Comparison of ENCODE assay signal across 8 mouse cellular contexts in the genomic region with DNA sequence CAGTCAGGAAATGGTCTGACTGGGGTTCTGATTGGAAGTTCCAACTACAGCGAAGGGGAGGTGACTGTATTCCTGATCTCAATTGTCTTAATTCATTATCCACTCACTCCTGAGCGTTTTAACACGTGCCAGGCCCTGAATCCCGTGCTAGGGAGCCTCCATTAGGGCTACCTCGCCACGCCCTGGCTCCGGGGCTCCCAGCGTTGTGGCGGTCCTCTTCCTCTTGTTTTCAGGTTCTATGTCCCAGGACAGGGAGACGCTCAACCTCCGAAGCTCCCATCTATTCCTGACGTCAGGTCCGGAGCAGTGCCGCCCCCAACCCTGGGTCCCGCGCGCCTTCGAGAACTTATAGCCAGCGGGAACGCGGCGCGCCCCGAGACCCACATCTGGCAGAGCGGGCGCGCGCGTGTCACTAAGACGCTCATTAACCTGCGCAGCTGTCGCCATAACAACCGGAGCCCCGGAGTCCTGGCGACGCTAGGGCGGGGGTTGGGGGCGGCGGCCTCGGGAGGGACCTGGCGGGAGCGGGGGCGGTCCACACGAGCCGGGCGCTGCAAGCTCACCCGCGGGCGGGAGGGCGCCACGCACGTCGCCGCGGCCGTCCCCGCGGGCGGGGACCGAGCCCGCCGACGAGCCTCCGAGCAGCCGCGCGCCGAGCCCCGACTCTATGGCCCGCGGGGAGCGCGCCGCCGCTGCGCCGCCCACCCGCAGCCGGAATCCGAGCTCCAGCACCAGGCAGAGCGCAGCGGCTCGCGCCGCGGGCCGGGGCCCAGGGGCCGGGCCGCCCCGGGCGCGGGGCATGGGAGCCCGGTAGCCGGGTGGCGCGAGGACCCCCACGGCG. TPM values are rescaled to one million over a fixed set of nuclear protein-coding genes. Genes with fewer than 3 reads are reported as not detected.
DNase-seq lines count a peak whose midpoint lies in the region; ATAC-seq and TF ChIP-seq lines count a peak whose summit lies in the region.

A gene (plus strand): TSS at position 390 of the 841 bp plus-strand sequence.

- no peak for TF ChIP-seq CTCF in testis, adult 2 months (IDR thresholded peaks at IDR 0.05; ENCODE audit: control insufficient read depth, insufficient read depth, insufficient replicate concordance, low read depth, low read length)

- H3K9ac ChIP-seq in intestine, embryonic 15.5 days, result peak within 1 kb of the TSS; percentile 70
- H3K9ac ChIP-seq in limb, embryonic 13.5 days, result peak within 1 kb of the TSS; percentile 75
- H3K9ac ChIP-seq in midbrain, embryonic 15.5 days, result peak within 1 kb of the TSS; percentile 78

- peaks cover 59% of the 10 kb centered on the region for H3K27me3 ChIP-seq in erythroblast, embryonic 14.5 days (ENCODE audit: control insufficient read depth)
- peaks cover 13% of the 10 kb centered on the region for H3K27me3 ChIP-seq in intestine, embryonic 15.5 days (replicated peaks)
- H3K27me3 ChIP-seq in limb, embryonic 13.5 days, result peaks cover 45% of the 10 kb centered on the region
- peaks cover 6% of the 10 kb centered on the region for H3K27me3 ChIP-seq in midbrain, embryonic 15.5 days (replicated peaks)
- no peaks in the 10 kb centered on the region for H3K27me3 ChIP-seq in testis, adult 2 months (ENCODE audit: control insufficient read depth, insufficient read depth, low read length)

- no peak for TF ChIP-seq POLR2A in testis, adult 2 months (IDR thresholded peaks at IDR 0.05; ENCODE audit: control insufficient read depth, low read depth, low read length)

- H3K4me1 ChIP-seq in erythroblast, embryonic 14.5 days (ENCODE audit: control insufficient read depth), result no peaks in the 10 kb centered on the region
- H3K4me1 ChIP-seq in intestine, embryonic 15.5 days (replicated peaks), result peaks cover 9% of the 10 kb centered on the region
- peaks cover 14% of the 10 kb centered on the region for H3K4me1 ChIP-seq in limb, embryonic 13.5 days
- H3K4me1 ChIP-seq in midbrain, embryonic 15.5 days, result peaks cover 24% of the 10 kb centered on the region
- peaks cover 9% of the 10 kb centered on the region for H3K4me1 ChIP-seq in testis, adult 2 months (ENCODE audit: control insufficient read depth, insufficient read depth, low read length)

- no peak for ATAC-seq in erythroblast, adult 5-6 weeks (replicated peaks; ENCODE audit: low FRiP score, poor library complexity, severe bottlenecking)
- ATAC-seq in common myeloid progenitor, adult 5-6 weeks (replicated peaks; ENCODE audit: low read depth, poor library complexity, severe bottlenecking), result peak; percentile 30; the same call in 1 of the 2 replicates
- ATAC-seq in intestine, embryonic 15.5 days, result peak; percentile 70
- peak; percentile 70; the same call in 1 of the 2 replicates for ATAC-seq in limb, embryonic 13.5 days (ENCODE audit: low FRiP score, low read depth)
- peak; percentile 79 for ATAC-seq in midbrain, embryonic 15.5 days (replicated peaks)

- under 1% methylated on average over 91 of the region's 98 CpGs for WGBS in intestine, embryonic 15.5 days
- WGBS in limb, embryonic 13.5 days, result under 1% methylated on average over 58 of the region's 98 CpGs
- WGBS in midbrain, embryonic 15.5 days, result under 1% methylated on average over 94 of the region's 98 CpGs

- H3K9me3 ChIP-seq in erythroblast, embryonic 14.5 days (ENCODE audit: control insufficient read depth, low read length), result peaks cover 8% of the 10 kb centered on the region
- H3K9me3 ChIP-seq in intestine, embryonic 15.5 days, result no peaks in the 10 kb centered on the region
- peaks cover 11% of the 10 kb centered on the region for H3K9me3 ChIP-seq in limb, embryonic 13.5 days
- H3K9me3 ChIP-seq in midbrain, embryonic 15.5 days, result no peaks in the 10 kb centered on the region

- peak within 1 kb of the TSS; percentile 61; the same call in 1 of the 2 replicates for H3K27ac ChIP-seq in intestine, embryonic 15.5 days
- peak within 1 kb of the TSS; percentile 40; the same call in 1 of the 2 replicates for H3K27ac ChIP-seq in limb, embryonic 13.5 days
- H3K27ac ChIP-seq in midbrain, embryonic 15.5 days, result peak within 1 kb of the TSS; percentile 81
- H3K27ac ChIP-seq in testis, adult 2 months (ENCODE audit: control insufficient read depth, insufficient read depth, low read depth, low read length), result no peak within 1 kb of the TSS

- H3K4me3 ChIP-seq in erythroblast, embryonic 14.5 days (replicated peaks), result peak within 1 kb of the TSS; percentile 21
- peak within 1 kb of the TSS; percentile 74 for H3K4me3 ChIP-seq in intestine, embryonic 15.5 days (replicated peaks)
- peak within 1 kb of the TSS; percentile 70 for H3K4me3 ChIP-seq in limb, embryonic 13.5 days
- peak within 1 kb of the TSS; percentile 62 for H3K4me3 ChIP-seq in midbrain, embryonic 15.5 days
- peak within 1 kb of the TSS; percentile 72 for H3K4me3 ChIP-seq in testis, adult 2 months (ENCODE audit: control insufficient read depth, low read depth, low read length)

- H3K4me2 ChIP-seq in intestine, embryonic 15.5 days (replicated peaks), result peak within 1 kb of the TSS; percentile 100
- H3K4me2 ChIP-seq in limb, embryonic 13.5 days (replicated peaks), result peak within 1 kb of the TSS; percentile 99
- H3K4me2 ChIP-seq in midbrain, embryonic 15.5 days, result peak within 1 kb of the TSS; percentile 81

- no peaks in the 10 kb centered on the region for H3K36me3 ChIP-seq in erythroblast, embryonic 14.5 days (ENCODE audit: control insufficient read depth)
- no peaks in the 10 kb centered on the region for H3K36me3 ChIP-seq in intestine, embryonic 15.5 days
- H3K36me3 ChIP-seq in limb, embryonic 13.5 days, result no peaks in the 10 kb centered on the region
- no peaks in the 10 kb centered on the region for H3K36me3 ChIP-seq in midbrain, embryonic 15.5 days (replicated peaks)
- no peaks in the 10 kb centered on the region for H3K36me3 ChIP-seq in testis, adult 2 months (ENCODE audit: control insufficient read depth, insufficient read depth, low read length)

- DNase-seq in gastrocnemius, adult 8-10 months (ENCODE audit: low spot score in 2 of 2), result peak in 1 of 2 experiments; percentile 13

RNA-seq across cellular contexts. Expression of the gene that starts here (rescaled TPM):
- polyA plus RNA-seq in erythroblast, embryonic 14.5 days (2012), result 0.01 TPM in 1 of 2 replicates, not detected in the other
- total RNA-seq in erythroblast, adult 5-6 weeks (2015; ENCODE audit: low replicate concordance), result not detected in 2 replicates
- total RNA-seq in erythroblast, adult 5-6 weeks (2017; ENCODE audit: low replicate concordance), result not detected in 2 replicates
- total RNA-seq in common myeloid progenitor, adult 5-6 weeks (2017), result 0.09 TPM in 1 of 2 replicates, not detected in the other
- 100 to 1,000 TPM; 127 to 155 (median 146) TPM for total RNA-seq in gastrocnemius, adult 8-10 months (2022)
- 5.4 and 6.3 TPM in 2 replicates for polyA plus RNA-seq in intestine, embryonic 15.5 days (2015; fragmentation: Nextera tagmentation; extraction: Ambion mirVana)
- polyA plus RNA-seq in limb, embryonic 13.5 days (2015; fragmentation: Nextera tagmentation; extraction: Ambion mirVana), result 7.9 and 8.2 TPM in 2 replicates
- polyA plus RNA-seq in midbrain, embryonic 15.5 days (2015; fragmentation: Nextera tagmentation; extraction: Ambion mirVana), result 14.8 and 15.0 TPM in 2 replicates
- 37.0 and 42.7 TPM in 2 replicates for polyA plus RNA-seq in testis, adult 2 months (2012; rRNA removed)

Comparison
In these comparisons a context has a peak if more than half of its experiments do, and no peak if none do; other contexts are left out.
1. RNA of the gene that starts here (total RNA-seq): 127 to 155 TPM in gastrocnemius, adult 8-10 months; 0.09 TPM in common myeloid progenitor, adult 5-6 weeks and not detected in erythroblast, adult 5-6 weeks; every median in the first group is over 100 times any median in the second.
2. Peak in ATAC-seq in common myeloid progenitor, adult 5-6 weeks; RNA of the gene not detected or under 1 TPM.
3. H3K4me3 ChIP-seq: peak in every context shown above with its lines; median percentile 74 in intestine, embryonic 15.5 days; 72 in testis, adult 2 months; 70 in limb, embryonic 13.5 days; 62 in midbrain, embryonic 15.5 days; 21 in erythroblast, embryonic 14.5 days.
4. Peak in every context shown above with its lines, with median percentiles within 50 percentile points of each other: H3K4me2 ChIP-seq and H3K9ac ChIP-seq.